Mouse (Mus musculus) E14TG2a.4 (cell line): ENCODE data around the gene Ehhadh.

Experiments
- CTCF ChIP-seq: conservative IDR thresholded peaks from 2 replicates; pipeline ENCODE4 v1.5.1; 2014; ENCODE audit warnings: low read length
- NANOG ChIP-seq: IDR thresholded peaks from 2 replicates; pipeline ENCODE4 v1.6.1; 2014; ENCODE audit warnings: borderline replicate concordance, low read length, mixed read lengths
- POU5F1 ChIP-seq: IDR thresholded peaks from 2 replicates; pipeline ENCODE4 v1.6.1; 2014; ENCODE audit warnings: low read length, borderline replicate concordance

- TF ChIP-seq CTCF (no peak), POU5F1 (no peak), NANOG (no peak)
These were observed 44.2 kb upstream of the Ehhadh start for GRCm38 (mm10) chr16:21831764-21832163.
